Mouse (Mus musculus) bone marrow macrophage, adult 2 months (primary cell): ENCODE data around the gene Slc15a5.

ENCODE experiments used
- CTCF ChIP-seq: IDR thresholded peaks from 2 replicates; pipeline ENCODE4 v1.5.1; 2012; ENCODE audit warnings: low read depth, mild to moderate bottlenecking, low read length, moderate library complexity
- POLR2A ChIP-seq: IDR thresholded peaks from 2 replicates; pipeline ENCODE4 v1.6.1; 2012; ENCODE audit warnings: mild to moderate bottlenecking, low read depth, low read length, borderline replicate concordance

- TF ChIP-seq CTCF: no peak
- TF ChIP-seq POLR2A: no peak
These were observed 22.1 kb upstream of the Slc15a5 start for GRCm38 (mm10) chr6:138101843-138102242.
